Mouse (Mus musculus) midbrain, embryonic 13.5 days (tissue): Measurements from ENCODE around the gene Sufu. TPM values are rescaled to one million over a fixed set of nuclear protein-coding genes. Genes with fewer than 3 reads are reported as not detected.

Source experiments
- ATAC-seq: fragments of 200-750 bp; cut with Nextera tagmentation; 2 replicates; pipeline ENCODE4 v1.8.0; 2017; ENCODE audit warnings: mild to moderate bottlenecking, moderate TSS enrichment, moderate library complexity
- H3K27ac ChIP-seq: fragments of 300-500 bp; sonication (generic); 2 replicates; pipeline ENCODE4 v1.5.1; 2015; ENCODE audit warnings: inconsistent platforms, mild to moderate bottlenecking, moderate library complexity
- H3K27me3 ChIP-seq: fragments of 300-500 bp; sonication (generic); 2 replicates; pipeline ENCODE4 v1.6.1; 2015; ENCODE audit warnings: mild to moderate bottlenecking, inconsistent platforms
- H3K36me3 ChIP-seq: fragments of 300-500 bp; sonication (generic); 2 replicates; pipeline ENCODE4 v1.6.1; 2015; ENCODE audit warnings: mild to moderate bottlenecking, inconsistent platforms
- H3K4me1 ChIP-seq: fragments of 300-500 bp; sonication (generic); replicated peaks from 2 replicates; pipeline ENCODE4 v1.6.1; 2015; ENCODE audit warnings: inconsistent platforms
- H3K4me2 ChIP-seq: fragments of 300-500 bp; sonication (generic); replicated peaks from 2 replicates; pipeline ENCODE4 v1.6.1; 2015; ENCODE audit warnings: moderate library complexity, mild to moderate bottlenecking, inconsistent platforms
- H3K4me3 ChIP-seq: fragments of 300-500 bp; sonication (generic); replicated peaks from 2 replicates; pipeline ENCODE4 v1.5.1; 2015; ENCODE audit warnings: mild to moderate bottlenecking, inconsistent platforms
- H3K9ac ChIP-seq: fragments of 300-500 bp; sonication (generic); replicated peaks from 2 replicates; pipeline ENCODE4 v1.6.1; 2015; ENCODE audit warnings: mild to moderate bottlenecking, inconsistent platforms
- H3K9me3 ChIP-seq: fragments of 300-500 bp; sonication (generic); 2 replicates; pipeline ENCODE4 v1.6.1; 2016; ENCODE audit warnings: mild to moderate bottlenecking, inconsistent platforms
- WGBS: fragments of 180-500 bp; shearing (Covaris S2); methylation state at CpG from one replicate; pipeline ENCODE4 v1.1.7; 2015; 5-methylcytosine and 5-hydroxymethylcytosine counted together
- polyA plus RNA-seq: library from polyadenylated mRNA; unstranded; fragments of >200 nt; fragmentation: Nextera tagmentation; extraction: Ambion mirVana; gene quantifications from 2 replicates; pipeline ENCODE4 v1.2.1, GENCODE M21; 2015

Gene Sufu
- polyA plus RNA-seq, 1 experiment from 2014 or later, result 28.6 TPM

DNA sequence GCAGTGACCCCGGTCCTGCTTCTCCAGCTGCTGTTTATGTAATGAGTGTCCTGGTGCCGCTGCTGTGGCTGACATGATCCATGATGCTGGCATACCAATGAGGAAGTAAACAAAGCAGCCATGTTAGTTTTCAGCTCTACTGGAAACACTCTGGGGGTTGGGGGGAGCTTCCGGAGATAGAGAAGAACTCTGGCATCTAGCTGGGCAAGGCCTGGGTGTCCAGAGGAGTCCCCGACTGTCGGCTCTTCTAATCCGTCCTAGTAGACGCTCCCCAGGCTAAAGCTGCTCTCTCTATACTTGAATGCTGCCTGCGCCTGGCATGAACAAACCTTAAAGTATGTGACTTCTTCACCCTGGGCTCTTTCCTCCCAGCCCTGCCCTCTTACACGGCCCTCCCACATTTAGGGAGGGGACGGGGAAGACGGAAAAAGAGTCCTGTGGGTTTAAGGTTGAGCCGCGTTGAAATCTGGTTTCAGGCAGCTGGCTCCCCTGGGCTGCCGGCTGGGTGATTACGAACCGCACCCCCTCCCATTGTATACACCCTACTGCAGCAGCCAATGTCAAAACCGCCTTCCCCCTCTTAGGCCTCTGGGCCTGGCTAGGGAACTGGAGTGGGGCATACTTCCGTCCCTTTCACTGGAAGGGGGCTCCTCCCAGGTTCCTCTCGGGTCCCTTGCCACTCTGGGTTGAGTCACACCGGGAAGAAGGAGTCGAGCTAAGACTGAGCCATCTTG is 106.8 kb downstream of the Sufu start:
- H3K9ac ChIP-seq, result peak overlapping the region; percentile 100
- peak; percentile 7; the same call in 1 of the 2 replicates for ATAC-seq
- under 1% methylated on average over 21 of the region's 21 CpGs for WGBS
- peak overlapping the region; percentile 91 for H3K4me2 ChIP-seq
- no peaks in the 10 kb centered on the region for H3K27me3 ChIP-seq
- H3K9me3 ChIP-seq, result no peaks in the 10 kb centered on the region
- H3K27ac ChIP-seq, result peak overlapping the region; percentile 100
- peak overlapping the region; percentile 98 for H3K4me3 ChIP-seq
- H3K36me3 ChIP-seq, result peaks cover 34% of the 10 kb centered on the region
- H3K4me1 ChIP-seq, result peaks cover 50% of the 10 kb centered on the region

DNA sequence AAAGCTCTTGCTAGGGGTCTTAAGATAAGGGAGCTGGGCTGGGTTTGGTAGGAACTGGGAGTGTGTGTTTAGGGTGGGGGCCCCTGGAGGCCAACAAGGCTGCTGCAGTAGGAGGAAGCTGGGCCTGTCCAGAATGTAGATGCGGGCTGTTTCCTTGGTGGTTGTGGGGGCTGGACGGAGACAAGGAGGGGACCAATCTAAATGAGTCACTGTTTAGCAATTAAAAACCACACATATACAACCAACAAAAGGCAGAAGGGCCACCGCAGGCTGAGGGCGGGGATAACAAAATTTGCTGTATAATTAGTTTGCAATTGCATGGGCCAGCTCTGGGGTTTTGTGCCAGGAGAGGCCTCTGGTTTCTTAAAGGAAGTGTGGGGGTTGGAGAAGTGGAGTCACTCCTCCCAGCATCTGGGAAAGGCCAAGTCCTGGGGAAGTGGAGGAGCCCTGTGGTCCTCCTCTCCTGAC is 107.4 kb downstream of the Sufu start:
- 0% methylated on average over 4 of the region's 4 CpGs for WGBS
- H3K9ac ChIP-seq, result peak overlapping the region; percentile 100
- peaks cover 53% of the 10 kb centered on the region for H3K4me1 ChIP-seq
- peak overlapping the region; percentile 100 for H3K27ac ChIP-seq
- H3K4me2 ChIP-seq, result peak overlapping the region; percentile 91
- H3K27me3 ChIP-seq, result no peaks in the 10 kb centered on the region
- H3K9me3 ChIP-seq, result no peaks in the 10 kb centered on the region
- H3K4me3 ChIP-seq, result peak overlapping the region; percentile 98
- peaks cover 40% of the 10 kb centered on the region for H3K36me3 ChIP-seq
- no peak for ATAC-seq

GRCm38 (mm10) chr19:46504822-46505417 is 108.2 kb downstream of the Sufu start:
- H3K27me3 ChIP-seq, result no peaks in the 10 kb centered on the region
- H3K9me3 ChIP-seq, result no peaks in the 10 kb centered on the region
- H3K27ac ChIP-seq, result peak overlapping the region; percentile 100
- H3K4me3 ChIP-seq, result peak overlapping the region; percentile 98
- H3K36me3 ChIP-seq, result peaks cover 48% of the 10 kb centered on the region
- peak overlapping the region; percentile 91 for H3K4me2 ChIP-seq
- no peak for ATAC-seq
- H3K9ac ChIP-seq, result peak overlapping the region; percentile 100
- peaks cover 58% of the 10 kb centered on the region for H3K4me1 ChIP-seq
- 48% methylated on average over 9 of the region's 9 CpGs for WGBS

GRCm38 (mm10) chr19:46505646-46506371 is 109.1 kb downstream of the Sufu start:
- Histone ChIP-seq H3K4me1 (peaks cover 67% of the 10 kb centered on the region), H3K27me3 (no peaks in the 10 kb centered on the region), H3K9me3 (no peaks in the 10 kb centered on the region), H3K27ac (peak overlapping the region; percentile 100), H3K4me2 (peak overlapping the region; percentile 91), H3K36me3 (peaks cover 51% of the 10 kb centered on the region), H3K9ac (peak overlapping the region; percentile 73), H3K4me3 (peak overlapping the region; percentile 98)
- 62% methylated on average over 8 of the region's 8 CpGs for WGBS
- no peak for ATAC-seq

GRCm38 (mm10) chr19:46506372-46506717 is 109.6 kb downstream of the Sufu start:
- H3K27ac ChIP-seq, result peak overlapping the region; percentile 100
- H3K9me3 ChIP-seq, result no peaks in the 10 kb centered on the region
- H3K4me3 ChIP-seq, result peak overlapping the region; percentile 98
- peak overlapping the region; percentile 73 for H3K9ac ChIP-seq
- no peak for ATAC-seq
- peaks cover 53% of the 10 kb centered on the region for H3K36me3 ChIP-seq
- peaks cover 72% of the 10 kb centered on the region for H3K4me1 ChIP-seq
- H3K27me3 ChIP-seq, result no peaks in the 10 kb centered on the region
- WGBS, result 21% methylated on average over 3 of the region's 3 CpGs
- peak overlapping the region; percentile 91 for H3K4me2 ChIP-seq

DNA sequence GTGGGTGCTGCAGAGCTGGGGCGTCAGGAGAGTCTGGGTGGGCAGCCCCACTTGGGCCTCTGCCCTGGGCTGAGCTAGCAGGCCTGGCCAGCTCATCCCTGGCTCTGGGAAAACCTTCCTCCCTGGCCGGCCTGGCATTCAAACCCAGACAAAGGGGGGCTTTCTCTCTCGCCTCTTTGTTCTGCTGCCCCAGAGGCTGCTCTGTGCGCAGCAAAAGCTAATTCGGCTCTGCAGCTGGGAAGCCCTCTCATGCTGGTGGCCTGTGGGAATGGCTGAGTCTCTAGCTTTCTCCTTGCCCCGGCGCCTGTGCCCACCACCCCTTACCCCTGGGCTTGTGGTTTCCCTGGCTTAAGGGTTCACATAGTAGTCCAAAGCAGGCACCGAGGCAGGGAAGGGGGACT is 110.5 kb downstream of the Sufu start:
- no peaks in the 10 kb centered on the region for H3K27me3 ChIP-seq
- 11% methylated on average over 8 of the region's 8 CpGs for WGBS
- peak overlapping the region; percentile 100 for H3K27ac ChIP-seq
- H3K9me3 ChIP-seq, result no peaks in the 10 kb centered on the region
- peaks cover 61% of the 10 kb centered on the region for H3K36me3 ChIP-seq
- peaks cover 80% of the 10 kb centered on the region for H3K4me1 ChIP-seq
- peak overlapping the region; percentile 73 for H3K9ac ChIP-seq
- peak overlapping the region; percentile 98 for H3K4me3 ChIP-seq
- peak overlapping the region; percentile 91 for H3K4me2 ChIP-seq
- peak; percentile 43 for ATAC-seq

- H3K36me3 ChIP-seq, result peaks cover 67% of the 10 kb centered on the region
- peak overlapping the region; percentile 98 for H3K4me3 ChIP-seq
- H3K27ac ChIP-seq, result peak overlapping the region; percentile 100
- H3K9ac ChIP-seq, result peak overlapping the region; percentile 73
- WGBS, result 69% methylated on average over 1 of the region's 1 CpGs
- H3K27me3 ChIP-seq, result no peaks in the 10 kb centered on the region
- peak overlapping the region; percentile 91 for H3K4me2 ChIP-seq
- peaks cover 80% of the 10 kb centered on the region for H3K4me1 ChIP-seq
- no peak for ATAC-seq
- no peaks in the 10 kb centered on the region for H3K9me3 ChIP-seq
Observed at GRCm38 (mm10) chr19:46507806-46508205, 111.1 kb downstream of the Sufu start.

- 83% methylated on average over 3 of the region's 3 CpGs for WGBS
- Histone ChIP-seq H3K4me1 (peaks cover 80% of the 10 kb centered on the region), H3K9ac (peak overlapping the region; percentile 73), H3K36me3 (peaks cover 76% of the 10 kb centered on the region), H3K27ac (peak overlapping the region; percentile 100; the same call in 1 of the 2 replicates), H3K27me3 (no peaks in the 10 kb centered on the region), H3K4me2 (peak overlapping the region; percentile 91), H3K4me3 (no peak overlapping the region), H3K9me3 (no peaks in the 10 kb centered on the region)
- ATAC-seq, result no peak
Observed at GRCm38 (mm10) chr19:46508738-46509137, 112.0 kb downstream of the Sufu start.

GRCm38 (mm10) chr19:46509202-46509601 is 112.5 kb downstream of the Sufu start:
- H3K27me3 ChIP-seq, result no peaks in the 10 kb centered on the region
- H3K9ac ChIP-seq, result peak overlapping the region; percentile 73
- WGBS, result 86% methylated on average over 3 of the region's 3 CpGs
- H3K4me1 ChIP-seq, result peaks cover 79% of the 10 kb centered on the region
- no peak overlapping the region for H3K4me3 ChIP-seq
- H3K9me3 ChIP-seq, result no peaks in the 10 kb centered on the region
- peaks cover 81% of the 10 kb centered on the region for H3K36me3 ChIP-seq
- 0 out of 2 replicates have a peak overlapping the region, but pooled peaks have one; percentile 100 for H3K27ac ChIP-seq
- peak overlapping the region; percentile 91; the same call in 1 of the 2 replicates for H3K4me2 ChIP-seq
- ATAC-seq, result no peak

DNA sequence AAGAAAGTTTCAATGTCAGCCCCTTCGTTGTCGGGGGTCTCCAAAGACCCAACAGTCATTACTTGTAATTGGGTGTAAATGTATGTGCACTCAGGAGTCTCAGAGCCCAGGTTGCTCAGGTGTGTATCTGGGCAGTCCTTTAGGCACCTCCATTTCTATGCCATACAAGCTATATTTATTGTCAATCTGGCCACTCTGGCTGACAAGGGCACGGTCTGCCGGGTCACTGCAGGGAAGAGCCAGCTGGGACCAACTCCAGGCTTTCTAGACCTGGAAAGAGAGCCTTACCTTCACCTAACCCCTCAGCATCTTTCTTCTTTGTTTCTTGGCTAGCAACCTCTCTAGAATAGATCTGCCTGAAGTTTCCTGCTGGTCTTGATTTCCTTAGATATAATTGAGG is 113.0 kb downstream of the Sufu start:
- peaks cover 86% of the 10 kb centered on the region for H3K36me3 ChIP-seq
- no peaks in the 10 kb centered on the region for H3K9me3 ChIP-seq
- H3K9ac ChIP-seq, result 0 out of 2 replicates have a peak overlapping the region, but pooled peaks have one; percentile 73
- no peak overlapping the region for H3K4me3 ChIP-seq
- 0 out of 2 replicates have a peak overlapping the region, but pooled peaks have one; percentile 41 for H3K27ac ChIP-seq
- 91% methylated on average over 4 of the region's 4 CpGs for WGBS
- ATAC-seq, result no peak
- peaks cover 74% of the 10 kb centered on the region for H3K4me1 ChIP-seq
- H3K27me3 ChIP-seq, result no peaks in the 10 kb centered on the region
- H3K4me2 ChIP-seq, result 0 out of 2 replicates have a peak overlapping the region, but pooled peaks have one; percentile 91

DNA sequence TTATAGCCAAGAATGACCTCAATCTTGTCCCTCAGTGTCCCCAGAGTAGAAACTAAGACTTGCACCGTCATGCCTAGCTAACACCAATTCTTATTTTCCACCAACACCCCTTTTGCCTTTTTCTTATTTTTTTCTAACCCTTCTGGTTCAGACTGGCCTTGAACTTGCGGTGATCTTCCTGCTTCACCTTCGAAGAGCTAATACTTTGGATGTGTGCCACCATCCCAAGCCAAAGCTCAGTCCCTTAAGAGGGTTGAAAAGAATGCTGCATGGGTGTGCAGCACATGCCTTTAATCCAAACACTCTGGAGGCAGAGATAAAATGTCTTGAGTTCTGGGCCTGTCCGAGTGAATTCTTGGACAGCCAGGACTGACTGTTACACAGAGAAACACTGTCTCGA is 113.7 kb downstream of the Sufu start:
- ATAC-seq, result no peak
- H3K9ac ChIP-seq, result no peak overlapping the region
- no peaks in the 10 kb centered on the region for H3K9me3 ChIP-seq
- 0 out of 2 replicates have a peak overlapping the region, but pooled peaks have one; percentile 41 for H3K27ac ChIP-seq
- H3K27me3 ChIP-seq, result no peaks in the 10 kb centered on the region
- H3K4me1 ChIP-seq, result peaks cover 67% of the 10 kb centered on the region
- H3K4me3 ChIP-seq, result no peak overlapping the region
- no peak overlapping the region for H3K4me2 ChIP-seq
- 89% methylated on average over 5 of the region's 5 CpGs for WGBS
- peaks cover 88% of the 10 kb centered on the region for H3K36me3 ChIP-seq

- Histone ChIP-seq H3K4me2 (no peak overlapping the region), H3K4me1 (peaks cover 63% of the 10 kb centered on the region), H3K36me3 (peaks cover 88% of the 10 kb centered on the region), H3K9ac (no peak overlapping the region), H3K27me3 (no peaks in the 10 kb centered on the region), H3K27ac (no peak overlapping the region), H3K4me3 (no peak overlapping the region), H3K9me3 (no peaks in the 10 kb centered on the region)
- WGBS, result 58% methylated on average over 3 of the region's 3 CpGs
- no peak for ATAC-seq
Observed at GRCm38 (mm10) chr19:46510824-46511223, 114.1 kb downstream of the Sufu start.
